Mouse (Mus musculus) hindbrain, embryonic 11.5 days (tissue): ENCODE data around the gene Ssbp2. TPM values are rescaled to one million over a fixed set of nuclear protein-coding genes. Genes with fewer than 3 reads are reported as not detected.

Experiments
- ATAC-seq: fragments of 200-750 bp; cut with Nextera tagmentation; 2 replicates; pipeline ENCODE4 v1.8.0; 2017; ENCODE audit warnings: mild to moderate bottlenecking, moderate TSS enrichment, moderate library complexity; ENCODE audit not compliant: low FRiP score
- DNase-seq: peaks from one replicate; pipeline ENCODE4 v3.0.0-alpha.2; 2015; ENCODE audit warnings: low spot score
- H3K27ac ChIP-seq: fragments of 300-500 bp; sonication (generic); 2 replicates; pipeline ENCODE4 v1.5.1; 2014; ENCODE audit warnings: mild to moderate bottlenecking, low read depth, low read length
- H3K27me3 ChIP-seq: fragments of 300-500 bp; sonication (generic); 2 replicates; pipeline ENCODE4 v1.6.1; 2014; ENCODE audit warnings: mild to moderate bottlenecking, low read length, moderate library complexity, mixed read lengths; ENCODE audit not compliant: control insufficient read depth, insufficient read depth
- H3K36me3 ChIP-seq: fragments of 300-500 bp; sonication (generic); 2 replicates; pipeline ENCODE4 v1.6.1; 2014; ENCODE audit warnings: mild to moderate bottlenecking, low read length, moderate library complexity, mixed read lengths; ENCODE audit not compliant: control insufficient read depth, insufficient read depth
- H3K4me1 ChIP-seq: fragments of 300-500 bp; sonication (generic); replicated peaks from 2 replicates; pipeline ENCODE4 v1.6.1; 2014; ENCODE audit warnings: low read length, mixed read lengths; ENCODE audit not compliant: control insufficient read depth, insufficient read depth
- H3K4me2 ChIP-seq: fragments of 300-500 bp; sonication (generic); replicated peaks from 2 replicates; pipeline ENCODE4 v1.6.1; 2014; ENCODE audit warnings: mild to moderate bottlenecking, low read depth, low read length
- H3K4me3 ChIP-seq: fragments of 300-500 bp; sonication (generic); 2 replicates; pipeline ENCODE4 v1.5.1; 2014; ENCODE audit warnings: low read depth, low read length
- H3K9ac ChIP-seq: fragments of 300-500 bp; sonication (generic); 2 replicates; pipeline ENCODE4 v1.6.1; 2014; ENCODE audit warnings: low read depth, low read length
- H3K9me3 ChIP-seq: fragments of 300-500 bp; sonication (generic); 2 replicates; pipeline ENCODE4 v1.6.1; 2016; ENCODE audit warnings: low read length; ENCODE audit not compliant: control insufficient read depth
- WGBS: fragments of 180-500 bp; shearing (Covaris S2); extraction: QIAGEN DNeasy Blood & Tissue Kit; methylation state at CpG from one replicate; pipeline ENCODE4 v1.1.7; 2014; 5-methylcytosine and 5-hydroxymethylcytosine counted together
- polyA plus RNA-seq: library from polyadenylated mRNA; unstranded; fragments of >200 nt; fragmentation: Nextera tagmentation; extraction: Ambion mirVana; gene quantifications from 2 replicates; pipeline ENCODE4 v1.2.1, GENCODE M21; 2014

The Ssbp2 gene
- polyA plus RNA-seq, 1 experiment from 2014 or later, result 152 TPM

DNA sequence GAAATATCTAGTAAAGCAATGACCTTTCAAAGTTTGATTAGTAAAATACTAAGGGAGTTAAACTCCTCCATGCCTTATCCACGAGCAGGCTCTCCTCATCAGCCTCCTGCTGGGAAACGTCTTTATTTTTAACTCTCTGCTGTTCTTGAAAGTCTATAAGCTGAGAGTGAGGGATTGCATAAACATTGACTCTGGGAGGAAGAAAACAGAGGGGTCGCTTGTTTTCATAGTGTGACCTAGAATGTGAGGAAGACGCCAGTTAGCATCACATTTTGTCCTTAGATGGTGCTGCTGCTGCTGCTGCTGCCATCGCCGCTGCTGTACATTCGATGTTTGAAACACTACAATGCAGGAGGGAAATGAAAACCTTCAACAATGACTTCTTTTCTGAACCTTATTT is 233.5 kb downstream of the Ssbp2 start:
- Histone ChIP-seq H3K4me2 (no peak overlapping the region), H3K4me1 (no peaks in the 10 kb centered on the region), H3K36me3 (no peaks in the 10 kb centered on the region), H3K27ac (no peak overlapping the region), H3K4me3 (no peak overlapping the region), H3K9ac (no peak overlapping the region), H3K27me3 (no peaks in the 10 kb centered on the region), H3K9me3 (no peaks in the 10 kb centered on the region)
- WGBS, result 52% methylated on average over 7 of the region's 7 CpGs
- no peak for ATAC-seq
- DNase-seq, result no peak

DNA sequence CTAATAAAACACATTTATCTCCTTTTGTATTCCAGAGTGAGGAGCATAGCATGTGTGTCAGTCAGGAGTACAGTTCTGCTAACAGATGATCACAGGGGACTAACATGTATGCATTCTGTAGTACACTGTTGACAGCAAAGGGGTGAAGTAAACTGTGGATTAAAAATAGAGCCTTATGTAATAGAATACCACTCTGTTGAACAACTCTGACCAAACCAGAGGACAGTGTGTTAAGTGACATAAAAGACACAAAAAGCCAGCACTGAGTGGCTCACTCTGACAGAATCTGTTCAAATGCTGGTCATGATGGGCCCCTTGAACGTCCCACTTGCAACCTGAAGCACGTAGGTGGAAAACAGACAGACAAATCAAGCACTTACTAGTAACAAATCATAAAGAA is 235.3 kb downstream of the Ssbp2 start:
- Histone ChIP-seq H3K27ac (no peak overlapping the region), H3K4me3 (no peak overlapping the region), H3K9me3 (no peaks in the 10 kb centered on the region), H3K4me1 (no peaks in the 10 kb centered on the region), H3K36me3 (no peaks in the 10 kb centered on the region), H3K27me3 (no peaks in the 10 kb centered on the region), H3K4me2 (no peak overlapping the region), H3K9ac (no peak overlapping the region)
- 78% methylated on average over 2 of the region's 2 CpGs for WGBS
- no peak for DNase-seq
- ATAC-seq, result no peak

DNA sequence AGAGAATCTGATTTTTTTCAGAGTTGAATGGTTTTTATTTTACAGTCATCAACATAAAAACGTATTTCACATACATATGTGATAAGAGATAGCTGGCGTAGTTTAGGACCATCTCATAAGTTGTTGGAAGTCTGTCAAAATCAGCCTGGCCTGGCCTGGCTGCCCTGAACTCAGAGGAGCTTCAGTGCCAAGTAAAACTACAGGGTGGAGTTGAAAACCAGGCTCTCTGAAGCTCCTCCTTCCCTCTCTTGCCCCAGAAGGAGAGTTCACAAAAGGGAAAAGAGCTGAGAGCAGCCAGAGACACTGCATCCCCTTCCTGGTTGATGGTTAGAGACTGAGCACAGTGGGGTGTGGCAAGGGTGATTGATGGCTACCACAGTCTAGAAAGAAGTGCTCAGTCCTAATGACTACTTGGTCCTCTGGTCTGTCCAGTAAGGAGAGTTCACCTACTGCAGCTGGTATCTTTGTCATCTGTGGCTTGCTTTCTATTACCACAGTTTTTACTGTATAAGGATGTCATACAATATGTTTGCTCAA is 236.1 kb downstream of the Ssbp2 start:
- Histone ChIP-seq H3K9ac (no peak overlapping the region), H3K36me3 (no peaks in the 10 kb centered on the region), H3K4me1 (no peaks in the 10 kb centered on the region), H3K27ac (no peak overlapping the region), H3K27me3 (no peaks in the 10 kb centered on the region), H3K9me3 (no peaks in the 10 kb centered on the region), H3K4me3 (no peak overlapping the region), H3K4me2 (no peak overlapping the region)
- DNase-seq, result no peak
- no peak; the same call in 1 of the 2 replicates for ATAC-seq
- WGBS, result 88% methylated on average over 2 of the region's 2 CpGs

DNA sequence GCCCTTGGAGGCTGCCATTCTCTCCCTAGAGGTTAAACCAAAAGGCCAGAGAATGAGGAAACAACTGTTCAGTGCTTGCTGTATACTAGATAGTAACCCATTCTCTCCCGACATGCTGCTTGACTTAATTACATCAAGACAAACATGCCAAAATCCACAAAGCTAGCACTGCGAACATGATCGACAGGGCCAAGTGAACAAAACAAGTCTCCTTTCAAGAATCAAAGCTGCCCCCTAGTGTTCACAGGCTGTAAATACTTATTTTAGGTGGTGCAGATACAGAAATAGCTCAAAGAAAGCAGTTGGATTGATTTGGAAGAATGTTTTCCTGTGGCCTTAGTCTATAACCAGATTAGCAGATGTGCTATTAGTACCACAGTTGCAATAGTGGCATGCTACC is 236.9 kb downstream of the Ssbp2 start:
- Histone ChIP-seq H3K4me1 (no peaks in the 10 kb centered on the region), H3K9ac (no peak overlapping the region), H3K27me3 (no peaks in the 10 kb centered on the region), H3K4me2 (no peak overlapping the region), H3K4me3 (no peak overlapping the region), H3K36me3 (no peaks in the 10 kb centered on the region), H3K9me3 (no peaks in the 10 kb centered on the region), H3K27ac (no peak overlapping the region)
- DNase-seq, result peak; percentile 66
- WGBS, result 39% methylated on average over 3 of the region's 3 CpGs
- no peak for ATAC-seq

DNA sequence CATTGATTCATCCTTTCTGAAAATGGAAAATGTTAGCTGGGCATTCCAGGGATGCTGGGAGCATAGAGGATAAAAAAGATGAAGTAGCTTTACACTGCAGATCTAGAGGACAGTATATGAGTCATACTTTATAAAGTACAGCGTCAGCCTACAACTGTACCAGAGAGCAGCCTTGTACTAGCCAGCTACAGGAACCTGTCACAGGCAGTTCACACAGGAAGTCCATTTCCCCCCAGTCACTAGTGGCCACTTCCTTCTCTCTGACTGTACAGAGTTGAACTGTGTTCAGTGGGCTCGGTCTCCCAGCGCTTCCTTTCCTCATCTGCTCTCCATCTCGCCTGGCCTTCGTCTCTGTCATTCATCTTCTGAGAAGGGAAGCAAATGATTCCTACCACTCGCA is 242.3 kb downstream of the Ssbp2 start:
- ATAC-seq, result no peak
- H3K4me3 ChIP-seq, result no peak overlapping the region
- H3K27ac ChIP-seq, result no peak overlapping the region
- 92% methylated on average over 6 of the region's 6 CpGs for WGBS
- no peak overlapping the region for H3K9ac ChIP-seq
- no peak overlapping the region for H3K4me2 ChIP-seq
- no peaks in the 10 kb centered on the region for H3K4me1 ChIP-seq
- DNase-seq, result no peak
- no peaks in the 10 kb centered on the region for H3K27me3 ChIP-seq
- no peaks in the 10 kb centered on the region for H3K36me3 ChIP-seq
- H3K9me3 ChIP-seq, result no peaks in the 10 kb centered on the region

DNA sequence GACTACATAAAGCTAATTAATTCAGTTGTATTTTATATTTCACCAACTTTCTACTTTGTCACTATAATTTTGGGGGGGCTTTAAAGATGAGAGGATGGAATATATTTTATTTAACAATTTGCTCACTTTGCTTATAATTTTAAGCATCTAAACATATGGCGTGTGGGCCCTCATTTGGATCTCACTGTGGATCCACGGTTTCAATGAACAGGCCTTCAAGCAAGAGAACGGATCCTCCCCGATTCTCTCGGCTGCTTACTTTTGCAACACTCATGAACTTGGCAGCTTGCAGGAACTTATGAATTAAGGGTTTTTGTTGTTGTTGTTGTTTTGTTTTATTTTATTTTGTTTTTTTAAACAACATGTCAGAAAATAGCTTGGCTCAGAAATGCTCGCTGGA is 259.4 kb downstream of the Ssbp2 start:
- Histone ChIP-seq H3K9me3 (no peaks in the 10 kb centered on the region), H3K4me2 (no peak overlapping the region), H3K4me1 (no peaks in the 10 kb centered on the region), H3K27ac (no peak overlapping the region), H3K4me3 (no peak overlapping the region), H3K27me3 (no peaks in the 10 kb centered on the region), H3K9ac (no peak overlapping the region), H3K36me3 (no peaks in the 10 kb centered on the region)
- DNase-seq (no peak), ATAC-seq (no peak)
- 91% methylated on average over 6 of the region's 6 CpGs for WGBS

DNA sequence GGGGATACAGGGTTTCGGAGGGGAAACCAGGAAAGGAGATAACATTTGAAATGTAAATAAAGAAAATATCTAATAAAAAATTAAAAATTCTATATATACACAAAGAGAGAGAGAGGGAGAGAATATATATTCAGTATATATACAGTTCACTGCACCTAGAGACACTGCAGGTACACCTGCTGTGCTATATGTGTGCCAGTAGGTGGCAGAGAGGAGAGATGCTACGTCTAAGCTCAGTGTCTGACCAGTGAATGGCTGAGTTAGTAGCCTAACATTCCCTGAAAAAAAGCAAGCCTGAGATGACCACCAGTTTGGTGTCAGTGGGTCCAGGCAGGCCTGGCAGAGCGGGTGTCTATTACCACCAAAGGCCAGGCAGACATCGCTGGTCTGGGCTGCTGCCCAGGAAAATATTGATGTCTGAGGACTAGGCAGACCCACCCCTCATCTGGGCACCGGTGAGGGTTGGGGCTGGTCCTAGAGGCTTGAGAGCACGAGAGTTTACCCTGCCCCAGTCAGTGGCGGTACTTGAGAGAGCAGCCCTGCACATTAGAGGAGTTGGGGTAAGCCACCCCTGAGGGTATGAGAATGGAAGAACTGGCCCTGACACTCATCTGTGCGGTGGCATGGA is 263.1 kb downstream of the Ssbp2 start:
- no peak overlapping the region for H3K4me2 ChIP-seq
- DNase-seq, result no peak
- no peaks in the 10 kb centered on the region for H3K9me3 ChIP-seq
- no peak overlapping the region for H3K27ac ChIP-seq
- no peaks in the 10 kb centered on the region for H3K4me1 ChIP-seq
- H3K36me3 ChIP-seq, result no peaks in the 10 kb centered on the region
- no peak overlapping the region for H3K9ac ChIP-seq
- no peaks in the 10 kb centered on the region for H3K27me3 ChIP-seq
- ATAC-seq, result peak; percentile 73; the same call in 1 of the 2 replicates
- H3K4me3 ChIP-seq, result no peak overlapping the region
- 67% methylated on average over 8 of the region's 8 CpGs for WGBS

DNA sequence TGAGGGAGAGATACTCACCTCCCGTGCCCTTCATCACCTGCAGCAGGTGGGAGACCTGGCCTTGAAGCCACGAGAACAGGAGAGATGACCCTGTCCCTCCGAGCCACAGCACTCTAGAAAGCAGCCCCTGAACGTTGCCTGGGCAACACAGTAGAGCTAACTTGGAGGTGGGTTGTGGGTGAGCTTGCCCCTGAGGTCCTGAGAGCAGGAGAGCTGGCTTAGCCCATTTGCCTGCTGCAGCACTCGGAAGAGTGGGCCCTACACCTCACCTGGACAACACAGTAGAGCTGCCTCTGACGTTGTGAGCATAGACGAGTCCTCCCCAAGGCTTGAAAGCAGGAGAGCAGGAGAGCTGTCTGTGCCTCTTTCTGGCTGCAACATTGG is 263.6 kb downstream of the Ssbp2 start:
- Histone ChIP-seq H3K9me3 (no peaks in the 10 kb centered on the region), H3K4me3 (no peak overlapping the region), H3K4me1 (no peaks in the 10 kb centered on the region), H3K27ac (no peak overlapping the region), H3K9ac (no peak overlapping the region), H3K4me2 (no peak overlapping the region), H3K27me3 (no peaks in the 10 kb centered on the region), H3K36me3 (no peaks in the 10 kb centered on the region)
- no peak for ATAC-seq
- no peak for DNase-seq
- WGBS, result 86% methylated on average over 7 of the region's 7 CpGs

DNA sequence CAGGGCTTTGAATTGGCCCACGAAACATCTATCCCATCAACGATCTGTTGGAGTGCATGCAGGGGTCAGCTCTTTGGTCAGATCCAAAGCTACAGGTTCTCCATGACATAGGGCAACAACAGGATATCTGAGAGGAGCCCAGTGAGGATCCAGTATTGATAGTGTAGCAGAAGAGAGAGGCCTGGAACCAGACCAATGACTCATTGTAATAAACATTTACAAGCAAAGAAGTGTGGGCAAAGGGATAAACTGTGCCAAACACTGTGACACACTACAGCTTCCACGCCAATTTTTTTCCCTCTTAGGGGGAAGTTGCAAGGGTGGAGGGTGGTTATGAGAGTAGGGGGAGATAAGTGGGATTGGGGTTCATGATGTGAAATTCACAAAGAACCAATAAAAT is 264.1 kb downstream of the Ssbp2 start:
- ATAC-seq (no peak), DNase-seq (no peak)
- no peaks in the 10 kb centered on the region for H3K36me3 ChIP-seq
- H3K4me1 ChIP-seq, result no peaks in the 10 kb centered on the region
- no peak overlapping the region for H3K4me3 ChIP-seq
- H3K9ac ChIP-seq, result no peak overlapping the region
- H3K27ac ChIP-seq, result no peak overlapping the region
- no peaks in the 10 kb centered on the region for H3K9me3 ChIP-seq
- WGBS, result 87% methylated on average over 3 of the region's 3 CpGs
- no peak overlapping the region for H3K4me2 ChIP-seq
- no peaks in the 10 kb centered on the region for H3K27me3 ChIP-seq
